Mouse (Mus musculus): ENCODE results near the gene Eno1.

Eno1 gene

GRCm38 (mm10) chr4:150226818-150227688 lies 9.5 kb upstream of the Eno1 start:
- peak; percentile 69 for DNase-seq (ENCODE audit: low spot score)

DNA sequence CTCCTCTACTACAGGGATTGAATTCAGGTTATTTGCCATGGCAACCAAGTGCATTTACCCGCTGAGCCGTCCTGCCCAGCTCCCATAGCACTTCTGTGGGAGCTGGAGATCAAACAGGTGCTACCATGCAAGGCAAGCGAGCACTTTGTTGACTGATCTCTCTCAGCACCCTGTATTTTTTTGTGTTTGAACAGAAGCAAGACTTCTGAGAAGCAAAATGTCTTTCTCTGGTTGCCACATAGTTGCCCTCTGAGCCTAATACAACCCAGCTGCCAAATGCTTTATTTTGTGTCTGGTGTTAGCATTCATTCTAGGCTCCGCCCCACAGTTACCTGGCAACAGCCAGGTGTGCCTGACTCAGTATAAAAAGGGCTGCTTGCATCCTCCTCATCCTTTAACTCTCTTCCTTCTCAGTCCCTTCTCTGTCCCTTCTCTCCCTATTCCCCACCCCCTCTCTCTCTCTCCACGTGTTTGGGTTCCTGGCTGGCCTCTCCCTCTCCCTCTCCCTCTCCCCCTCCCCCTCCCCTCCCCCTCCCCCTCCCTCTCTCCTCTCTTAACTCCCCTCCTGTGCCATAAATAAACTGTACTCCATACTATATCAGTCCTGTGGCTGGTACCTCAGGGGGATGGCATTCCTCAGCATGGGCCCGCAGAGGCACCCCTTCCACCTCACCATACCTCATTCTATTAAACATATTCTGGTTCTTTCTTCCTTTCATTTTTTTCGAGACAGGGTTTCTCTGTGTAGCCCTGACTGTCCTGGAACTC lies 7.8 kb upstream of the Eno1 start:
- no peak for DNase-seq (ENCODE audit: low spot score)

DNA sequence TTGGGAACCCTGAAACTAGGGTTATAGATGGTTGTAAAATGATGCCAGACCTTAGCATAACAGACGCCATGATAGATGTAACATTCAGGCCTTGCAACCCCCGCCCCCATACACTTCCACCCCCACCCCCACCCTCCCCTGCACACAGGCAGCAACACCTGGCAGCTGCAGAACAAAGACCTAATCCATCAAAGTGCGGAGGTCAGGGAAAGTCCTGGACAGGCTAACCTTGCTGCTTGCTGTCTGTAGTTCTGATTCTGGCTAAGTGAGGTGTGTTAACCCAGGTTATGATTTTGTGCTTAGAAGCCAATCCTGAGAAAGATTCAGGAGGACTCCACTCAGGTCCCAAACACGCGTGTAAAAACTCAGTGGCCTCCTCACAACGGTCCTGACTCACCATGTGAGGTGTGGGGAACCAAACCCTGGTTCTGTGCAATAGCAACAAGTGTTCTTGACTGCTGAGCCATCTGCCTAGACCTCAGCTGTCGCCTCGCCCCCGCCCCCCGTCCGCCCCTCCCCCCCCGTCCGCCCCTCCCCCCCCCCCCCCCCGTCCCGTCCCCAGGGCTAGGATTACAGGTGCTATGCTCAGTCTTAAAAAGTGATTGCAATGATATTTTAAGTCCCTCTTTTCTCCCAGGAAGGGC lies 6.7 kb upstream of the Eno1 start:
- DNase-seq (ENCODE audit: low spot score) = no peak

- no peak for DNase-seq (ENCODE audit: low spot score)
Measured at GRCm38 (mm10) chr4:150230460-150231407, 5.8 kb upstream of the Eno1 start.

GRCm38 (mm10) chr4:150231871-150232270 lies 4.7 kb upstream of the Eno1 start:
- DNase-seq (ENCODE audit: low spot score) = no peak

- DNase-seq (ENCODE audit: low spot score) = no peak
Measured at GRCm38 (mm10) chr4:150234599-150235327, 1.8 kb upstream of the Eno1 start.

- no peak for DNase-seq (ENCODE audit: low spot score)
Measured at GRCm38 (mm10) chr4:150235585-150235984, 936 bp upstream of the Eno1 start.

GRCm38 (mm10) chr4:150236031-150236430 lies 490 bp upstream of the Eno1 start:
- DNase-seq (ENCODE audit: low spot score) = no peak

GRCm38 (mm10) chr4:150237636-150238361 lies 1.3 kb downstream of the Eno1 start:
- DNase-seq (ENCODE audit: low spot score) = no peak

- no peak for DNase-seq (ENCODE audit: low spot score)
Measured at GRCm38 (mm10) chr4:150238433-150239086, 2.0 kb downstream of the Eno1 start.

- DNase-seq (ENCODE audit: low spot score) = no peak
Measured at GRCm38 (mm10) chr4:150239087-150239480, 2.6 kb downstream of the Eno1 start.

DNA sequence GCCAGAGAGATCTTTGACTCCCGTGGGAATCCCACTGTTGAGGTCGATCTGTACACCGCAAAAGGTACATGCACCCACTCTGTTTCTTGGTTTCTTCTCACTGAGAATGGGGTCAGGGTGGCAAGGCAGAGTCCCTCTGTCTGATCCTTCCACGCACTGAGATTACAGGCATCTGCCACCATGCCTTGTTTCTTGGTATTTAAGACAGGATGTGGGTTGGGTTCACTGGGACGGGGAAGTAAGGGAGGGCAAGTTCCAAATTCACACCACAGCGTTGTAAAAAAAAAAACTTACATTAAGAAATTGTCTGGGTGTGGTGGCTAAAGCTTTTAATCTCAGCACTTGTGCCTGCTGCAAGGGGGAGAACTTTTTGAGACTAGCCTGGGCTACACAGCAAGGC lies 3.0 kb downstream of the Eno1 start:
- no peak for DNase-seq (ENCODE audit: low spot score)

- peak; percentile 71 for DNase-seq (ENCODE audit: low spot score)
Measured at GRCm38 (mm10) chr4:150239951-150240368, 3.4 kb downstream of the Eno1 start.

DNA sequence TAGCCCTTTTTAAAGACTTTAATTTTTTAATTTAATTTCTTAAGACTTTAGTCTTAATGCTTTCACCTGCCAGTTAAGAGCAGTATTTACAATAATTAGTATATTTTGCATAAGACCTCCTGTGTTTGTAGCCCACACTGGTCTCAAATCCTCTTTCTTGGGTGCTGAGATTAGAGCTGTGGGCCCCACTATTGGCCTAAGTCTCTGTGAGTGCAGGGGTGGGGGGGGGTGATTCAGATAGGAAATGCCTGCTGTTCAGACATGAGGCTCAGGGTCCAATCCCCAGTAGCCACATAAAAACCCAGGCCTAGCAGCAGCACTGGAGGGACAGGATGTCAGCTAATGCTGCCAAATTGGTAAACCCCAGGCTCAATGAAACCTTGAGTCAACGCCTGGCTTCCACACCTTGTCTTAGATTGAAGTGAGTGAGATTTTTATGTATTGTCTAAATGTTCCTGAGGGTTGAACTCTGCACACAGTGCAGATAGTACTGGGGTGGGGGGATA lies 3.9 kb downstream of the Eno1 start:
- no peak for DNase-seq (ENCODE audit: low spot score)

GRCm38 (mm10) chr4:150241708-150242107 lies 5.2 kb downstream of the Eno1 start:
- DNase-seq (ENCODE audit: low spot score) = no peak

DNA sequence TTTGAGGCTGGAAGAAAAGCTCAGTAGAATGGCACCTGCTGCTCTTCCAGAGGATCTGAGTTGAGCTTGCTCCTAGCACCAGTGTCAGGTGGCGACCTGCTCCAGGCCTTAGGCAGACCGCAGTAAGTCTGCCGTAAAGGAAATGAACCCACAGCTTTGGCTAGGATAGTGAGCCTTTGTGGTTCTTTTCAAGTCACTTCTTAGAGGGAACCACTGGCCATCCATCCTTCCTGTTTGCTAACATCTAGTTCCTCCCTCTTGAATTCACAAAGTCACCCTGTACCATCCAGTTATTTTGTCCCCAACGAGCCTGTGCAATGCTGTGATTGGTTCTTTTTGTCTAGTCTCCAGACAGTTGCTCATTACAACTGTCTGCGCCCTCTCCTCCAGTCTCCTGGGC lies 6.2 kb downstream of the Eno1 start:
- no peak for DNase-seq (ENCODE audit: low spot score)

DNA sequence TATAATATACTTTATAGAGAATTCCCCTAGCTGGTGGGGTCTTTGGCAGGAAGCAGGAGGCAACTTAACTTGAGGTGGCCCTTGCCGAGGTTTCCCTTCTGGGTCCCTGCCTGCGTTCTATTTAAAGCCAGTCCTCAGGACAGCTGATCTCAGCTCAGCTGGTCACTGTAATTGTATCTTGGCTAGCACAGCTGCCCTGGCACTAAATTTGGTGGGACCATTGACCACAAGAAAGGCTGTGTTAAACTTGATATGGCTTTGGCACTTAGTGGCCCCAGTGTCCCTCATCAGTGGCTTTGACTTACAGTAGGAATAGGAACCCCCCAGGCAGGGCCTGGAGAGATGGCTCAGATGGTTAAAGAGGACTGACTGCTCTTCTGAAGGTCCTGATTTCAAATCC lies 9.4 kb downstream of the Eno1 start:
- DNase-seq (ENCODE audit: low spot score) = no peak

DNA sequence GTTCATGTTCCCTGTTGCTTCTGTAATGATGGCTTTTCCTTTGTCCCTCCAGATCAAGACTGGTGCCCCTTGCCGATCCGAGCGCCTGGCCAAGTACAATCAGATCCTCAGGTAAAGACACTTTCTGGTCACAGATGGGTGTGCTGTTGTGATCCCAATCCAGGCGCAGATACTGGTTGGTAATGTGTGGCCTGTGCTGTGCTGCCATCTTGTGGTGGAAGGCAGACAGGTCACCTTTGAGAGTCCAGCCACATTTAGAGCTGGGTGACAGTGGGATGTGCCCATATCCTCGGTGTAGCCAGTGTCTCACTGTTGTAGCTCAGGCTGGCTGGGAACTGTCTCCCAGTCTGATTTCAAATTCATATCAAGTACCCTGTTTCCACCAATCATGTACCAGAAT lies 11.5 kb downstream of the Eno1 start:
- DNase-seq (ENCODE audit: low spot score) = peak; percentile 80

DNA sequence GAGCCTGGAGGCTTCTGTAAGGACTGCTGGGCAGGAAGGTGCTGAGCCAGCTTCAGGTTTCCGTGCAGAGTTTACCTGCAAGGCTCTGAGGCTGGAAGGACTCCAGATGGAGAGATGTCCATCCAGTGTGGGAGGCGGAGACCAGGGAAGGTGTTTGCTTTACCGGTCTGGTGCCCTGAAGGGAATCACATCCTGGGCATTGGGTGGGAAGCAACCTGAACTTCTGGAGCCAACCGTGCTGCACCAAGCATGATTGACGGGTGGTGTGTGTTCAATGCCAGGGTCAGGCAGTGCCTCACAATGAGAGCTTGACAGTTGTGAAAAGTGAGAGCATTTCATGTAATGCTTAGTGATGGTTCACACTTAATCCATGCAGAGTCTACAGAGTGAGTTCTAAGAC lies 12.4 kb downstream of the Eno1 start:
- DNase-seq (ENCODE audit: low spot score) = no peak
